Mouse (Mus musculus): ENCODE measurements at regions not wholly inside any gene's neighbourhood (a gene's known extent, or its start where the extent isn't known, plus 50 kb on each side); places are given as distances from the start of the nearest gene placed in this dataset.

DNA sequence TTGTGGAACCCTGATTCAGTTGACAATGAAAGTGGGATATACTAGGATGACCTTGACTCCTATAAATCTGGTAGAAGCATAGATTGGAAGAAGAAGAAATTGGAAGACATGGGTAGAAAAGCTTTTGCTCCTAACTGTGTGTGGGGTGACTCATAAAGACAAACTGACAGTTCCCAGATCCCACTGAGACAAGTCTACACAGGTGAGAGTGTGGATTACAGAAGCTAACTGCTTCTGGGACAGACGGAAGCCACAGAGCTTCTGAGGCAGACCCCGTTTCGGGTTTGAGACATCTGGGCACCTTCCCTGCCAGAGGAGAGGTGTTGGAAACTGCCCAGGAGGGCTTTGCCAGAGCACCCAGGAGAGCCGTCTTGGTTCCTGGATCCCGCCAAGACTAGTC lies 204.7 kb upstream of the Fam98a start:
- POLR2A ChIA-PET, result no interaction called here
- no peak for ATAC-seq
- CTCF ChIA-PET, result no interaction called here
- in situ Hi-C loops (cut with MboI; ENCODE audit: low pct_unique_long_range_greater_than_20kb), result no loop called here
- no peak for TF ChIP-seq CTCF (IDR thresholded peaks at IDR 0.05)
- no peak for DNase-seq (ENCODE audit: low read depth, low spot score)
- H3K27me3 ChIP-seq, result no peaks in the 10 kb centered on the region

GRCm38 (mm10) chr17:75716458-75716857 lies 164.7 kb upstream of the Fam98a start:
- peaks cover 19% of the 10 kb centered on the region for H3K27me3 ChIP-seq
- ATAC-seq (no peak), DNase-seq (ENCODE audit: low read depth, low spot score) (no peak)
- ChIA-PET POLR2A (no interaction called here), CTCF (no interaction called here)
- no peak for TF ChIP-seq CTCF (IDR thresholded peaks at IDR 0.05)
- in situ Hi-C loops (cut with MboI; ENCODE audit: low pct_unique_long_range_greater_than_20kb), result no loop called here

DNA sequence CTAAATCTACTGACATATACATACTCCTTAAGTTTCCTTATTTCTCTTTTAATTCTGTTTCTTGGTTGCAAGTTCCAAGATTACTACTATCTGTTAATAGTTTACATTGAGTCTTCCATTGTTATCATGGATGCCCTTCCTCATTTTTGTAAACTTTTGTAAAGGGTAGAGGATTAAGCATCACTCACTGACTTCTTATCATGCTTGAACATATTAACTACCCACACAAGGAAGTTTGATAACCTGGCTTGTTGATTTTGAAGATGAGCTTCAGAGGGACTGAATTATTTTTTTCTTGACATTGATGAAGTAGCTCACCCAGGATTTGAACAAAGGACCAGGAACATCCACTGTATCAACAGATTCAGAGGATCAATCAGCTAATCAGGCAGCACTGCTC lies 162.8 kb upstream of the Fam98a start:
- ChIA-PET POLR2A (no interaction called here), CTCF (no interaction called here)
- ATAC-seq (no peak), DNase-seq (ENCODE audit: low read depth, low spot score) (no peak)
- TF ChIP-seq CTCF (IDR thresholded peaks at IDR 0.05), result no peak
- in situ Hi-C loops (cut with MboI; ENCODE audit: low pct_unique_long_range_greater_than_20kb), result no loop called here
- peaks cover 14% of the 10 kb centered on the region for H3K27me3 ChIP-seq

GRCm38 (mm10) chr17:75714059-75714458 lies 162.3 kb upstream of the Fam98a start:
- peaks cover 14% of the 10 kb centered on the region for H3K27me3 ChIP-seq
- ATAC-seq (no peak), DNase-seq (ENCODE audit: low read depth, low spot score) (no peak)
- TF ChIP-seq CTCF (IDR thresholded peaks at IDR 0.05), result no peak
- in situ Hi-C loops (cut with MboI; ENCODE audit: low pct_unique_long_range_greater_than_20kb), result no loop called here
- CTCF ChIA-PET, result no interaction called here
- POLR2A ChIA-PET, result no interaction called here

DNA sequence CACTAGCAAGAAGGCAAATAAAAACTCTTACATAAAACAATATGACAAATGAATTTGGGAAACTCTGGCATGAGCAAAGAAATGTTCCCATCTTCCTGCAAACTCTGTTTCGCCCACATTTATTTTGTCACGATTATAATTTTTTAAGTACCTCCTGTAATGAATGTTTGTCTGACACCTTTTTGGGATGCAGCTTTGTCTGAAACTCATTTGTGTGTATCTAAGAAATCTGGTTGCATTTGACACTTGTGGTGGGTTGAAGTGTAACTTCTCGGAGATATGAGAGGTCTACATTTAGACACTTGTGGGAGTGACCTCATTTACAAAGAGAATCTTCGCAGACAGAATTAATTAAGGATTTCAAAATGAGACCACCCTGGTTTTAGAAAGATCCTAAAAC lies 155.9 kb upstream of the Fam98a start:
- no peak for TF ChIP-seq CTCF (IDR thresholded peaks at IDR 0.05)
- H3K27me3 ChIP-seq, result peaks cover 4% of the 10 kb centered on the region
- in situ Hi-C loops (cut with MboI; ENCODE audit: low pct_unique_long_range_greater_than_20kb), result no loop called here
- DNase-seq (ENCODE audit: low read depth, low spot score), result no peak
- ChIA-PET CTCF (interaction anchor here (1.5 kb wide), 1 partner anchor 27 kb away, joined by 3 read pairs; no protein-coding TSS in a partner anchor), POLR2A (no interaction called here)
- ATAC-seq, result no peak

DNA sequence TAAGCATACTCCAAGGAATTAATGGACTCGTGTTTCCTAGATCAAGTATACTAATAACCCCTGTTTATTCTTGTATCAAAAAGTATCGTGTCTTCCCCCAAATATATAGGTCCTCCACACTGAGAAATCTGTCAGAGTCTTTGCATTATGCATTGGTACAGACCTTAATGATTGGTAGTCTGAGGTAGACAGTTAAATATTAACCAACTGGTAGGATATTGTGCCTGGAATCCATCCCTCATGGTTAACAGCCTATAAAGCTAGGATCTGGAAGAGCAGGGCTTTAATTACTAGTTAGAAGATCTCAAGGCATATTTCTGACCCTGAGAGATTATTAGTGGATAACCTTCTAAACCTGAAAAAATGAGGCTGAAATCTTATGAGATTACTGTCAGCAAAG lies 153.6 kb upstream of the Fam98a start:
- ChIA-PET POLR2A (interaction anchor here (0.6 kb wide), 1 partner anchor 25 kb away, joined by 3 read pairs; no protein-coding TSS in a partner anchor), CTCF (no interaction called here)
- TF ChIP-seq CTCF (IDR thresholded peaks at IDR 0.05), result no peak
- in situ Hi-C loops (cut with MboI; ENCODE audit: low pct_unique_long_range_greater_than_20kb), result no loop called here
- H3K27me3 ChIP-seq, result peaks cover 7% of the 10 kb centered on the region
- ATAC-seq (no peak), DNase-seq (ENCODE audit: low read depth, low spot score) (no peak)

- ATAC-seq (no peak), DNase-seq (ENCODE audit: low read depth, low spot score) (no peak)
- H3K27me3 ChIP-seq, result peaks cover 12% of the 10 kb centered on the region
- TF ChIP-seq CTCF (IDR thresholded peaks at IDR 0.05), result no peak
- in situ Hi-C loops (cut with MboI; ENCODE audit: low pct_unique_long_range_greater_than_20kb), result no loop called here
- ChIA-PET POLR2A (no interaction called here), CTCF (interaction anchor here (1.4 kb wide), 1 partner anchor 32 kb away, joined by 3 read pairs; no protein-coding TSS in a partner anchor)
These were observed 152.1 kb upstream of the Fam98a start for GRCm38 (mm10) chr17:75703865-75704264.

- peaks cover 10% of the 10 kb centered on the region for H3K27me3 ChIP-seq
- ChIA-PET CTCF (no interaction called here), POLR2A (no interaction called here)
- in situ Hi-C loops (cut with MboI; ENCODE audit: low pct_unique_long_range_greater_than_20kb), result no loop called here
- DNase-seq (ENCODE audit: low read depth, low spot score) (no peak), ATAC-seq (no peak)
- TF ChIP-seq CTCF (IDR thresholded peaks at IDR 0.05), result no peak
These were observed 145.0 kb upstream of the Fam98a start for GRCm38 (mm10) chr17:75696729-75697103.

- ChIA-PET CTCF (no interaction called here), POLR2A (no interaction called here)
- ATAC-seq (no peak), DNase-seq (ENCODE audit: low read depth, low spot score) (no peak)
- peaks cover 10% of the 10 kb centered on the region for H3K27me3 ChIP-seq
- in situ Hi-C loops (cut with MboI; ENCODE audit: low pct_unique_long_range_greater_than_20kb), result no loop called here
- TF ChIP-seq CTCF (IDR thresholded peaks at IDR 0.05), result no peak
These were observed 144.5 kb upstream of the Fam98a start for GRCm38 (mm10) chr17:75696103-75696728.

GRCm38 (mm10) chr17:75685927-75686326 lies 134.2 kb upstream of the Fam98a start:
- ATAC-seq (no peak), DNase-seq (ENCODE audit: low read depth, low spot score) (no peak)
- peaks cover 2% of the 10 kb centered on the region for H3K27me3 ChIP-seq
- ChIA-PET CTCF (no interaction called here), POLR2A (no interaction called here)
- in situ Hi-C loops (cut with MboI; ENCODE audit: low pct_unique_long_range_greater_than_20kb), result no loop called here
- TF ChIP-seq CTCF (IDR thresholded peaks at IDR 0.05), result no peak

DNA sequence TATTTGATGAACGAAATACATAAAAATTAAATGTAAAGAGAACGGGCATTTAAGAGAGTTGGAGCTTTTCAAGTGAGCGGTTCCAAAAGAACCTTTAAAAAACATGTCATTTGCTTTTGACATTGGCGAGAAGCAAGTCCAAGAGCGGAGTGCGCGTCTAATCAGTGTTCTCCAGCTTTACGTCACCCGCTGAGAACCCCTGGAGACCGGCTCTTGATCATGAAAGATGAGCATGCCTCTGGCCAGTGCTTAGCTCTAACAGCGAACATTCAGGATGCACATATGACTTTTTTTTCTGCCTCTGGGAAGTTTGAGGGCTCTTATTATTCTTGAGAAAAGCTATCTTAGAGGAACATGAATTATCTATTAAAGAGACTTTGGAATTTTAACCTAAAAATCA lies 95.2 kb upstream of the Fam98a start:
- TF ChIP-seq CTCF (IDR thresholded peaks at IDR 0.05), result no peak
- H3K27me3 ChIP-seq, result no peaks in the 10 kb centered on the region
- in situ Hi-C loops (cut with MboI; ENCODE audit: low pct_unique_long_range_greater_than_20kb), result no loop called here
- ChIA-PET POLR2A (no interaction called here), CTCF (interaction anchor here (0.9 to 1.1 kb wide), 2 partner anchors 8 to 14 kb away, joined by 3 read pairs; no protein-coding TSS in a partner anchor)
- ATAC-seq, result no peak
- no peak for DNase-seq (ENCODE audit: low read depth, low spot score)

GRCm38 (mm10) chr17:75644698-75645097 lies 93.0 kb upstream of the Fam98a start:
- in situ Hi-C loops (cut with MboI; ENCODE audit: low pct_unique_long_range_greater_than_20kb), result no loop called here
- ChIA-PET CTCF (no interaction called here), POLR2A (no interaction called here)
- no peak for TF ChIP-seq CTCF (IDR thresholded peaks at IDR 0.05)
- ATAC-seq (no peak), DNase-seq (ENCODE audit: low read depth, low spot score) (no peak)
- peaks cover 3% of the 10 kb centered on the region for H3K27me3 ChIP-seq
